Mouse (Mus musculus) midbrain, embryonic 10.5 days (tissue): ENCODE results near the gene Hist1h1e. TPM values are rescaled to one million over a fixed set of nuclear protein-coding genes. Genes with fewer than 3 reads are reported as not detected.
"Not testable (repeated sequence)": the region's sequence is repeated elsewhere in the genome, so short reads cannot be mapped to it uniquely, and the experiment has no call there.

Experiments
- DNase-seq: peaks from one replicate; pipeline ENCODE4 v3.0.0-alpha.2; 2017; ENCODE audit warnings: low spot score
- H3K27ac ChIP-seq: fragments of 300-500 bp; sonication (generic); replicated peaks from 2 replicates; pipeline ENCODE4 v1.5.1; 2016; ENCODE audit warnings: mild to moderate bottlenecking
- H3K27me3 ChIP-seq: fragments of 300-500 bp; sonication (generic); 2 replicates; pipeline ENCODE4 v1.6.1; 2016; ENCODE audit warnings: low read depth, mild to moderate bottlenecking; ENCODE audit not compliant: poor library complexity, severe bottlenecking
- H3K36me3 ChIP-seq: fragments of 300-500 bp; sonication (generic); 2 replicates; pipeline ENCODE4 v1.6.1; 2016; ENCODE audit warnings: mild to moderate bottlenecking, moderate library complexity
- H3K4me1 ChIP-seq: fragments of 300-500 bp; sonication (generic); 2 replicates; pipeline ENCODE4 v1.6.1; 2016
- H3K4me3 ChIP-seq: fragments of 300-500 bp; sonication (generic); 2 replicates; pipeline ENCODE4 v1.5.1; 2016; ENCODE audit warnings: mild to moderate bottlenecking, moderate library complexity
- H3K9me3 ChIP-seq: fragments of 300-500 bp; sonication (generic); replicated peaks from 2 replicates; pipeline ENCODE4 v1.6.1; 2016; ENCODE audit warnings: mild to moderate bottlenecking
- WGBS: fragments of 180-500 bp; shearing (Covaris S2); methylation state at CpG from one replicate; pipeline ENCODE4 v1.1.7; 2016; 5-methylcytosine and 5-hydroxymethylcytosine counted together
- polyA plus RNA-seq: library from polyadenylated mRNA; unstranded; fragments of >200 nt; fragmentation: Nextera tagmentation; extraction: Ambion mirVana; gene quantifications from 2 replicates; pipeline ENCODE4 v1.2.1, GENCODE M21; 2016

Gene Hist1h1e
- polyA plus RNA-seq, 1 experiment from 2014 or later, result 22.4 TPM

- peak overlapping the region; percentile 49 for H3K4me3 ChIP-seq
- peak overlapping the region; percentile 94 for H3K27ac ChIP-seq
- peaks cover 51% of the 10 kb centered on the region for H3K4me1 ChIP-seq
- H3K27me3 ChIP-seq, H3K9me3 ChIP-seq, H3K36me3 ChIP-seq: not testable (repeated sequence)
- DNase-seq, result peak; percentile 71
- 0% methylated on average over 34 of the region's 36 CpGs for WGBS
These were observed 36.8 kb downstream of the Hist1h1e start for GRCm38 (mm10) chr13:23585442-23586098.

- Histone ChIP-seq H3K4me3 (peak overlapping the region; percentile 49), H3K9me3 (no peaks in the 10 kb centered on the region), H3K4me1 (peaks cover 51% of the 10 kb centered on the region), H3K27ac (peak overlapping the region; percentile 94), H3K27me3 (no peaks in the 10 kb centered on the region), H3K36me3 (no peaks in the 10 kb centered on the region)
- WGBS, result under 1% methylated on average over 21 of the region's 21 CpGs
- DNase-seq, result peak; percentile 77
These were observed 37.3 kb downstream of the Hist1h1e start for GRCm38 (mm10) chr13:23585029-23585441.

DNA sequence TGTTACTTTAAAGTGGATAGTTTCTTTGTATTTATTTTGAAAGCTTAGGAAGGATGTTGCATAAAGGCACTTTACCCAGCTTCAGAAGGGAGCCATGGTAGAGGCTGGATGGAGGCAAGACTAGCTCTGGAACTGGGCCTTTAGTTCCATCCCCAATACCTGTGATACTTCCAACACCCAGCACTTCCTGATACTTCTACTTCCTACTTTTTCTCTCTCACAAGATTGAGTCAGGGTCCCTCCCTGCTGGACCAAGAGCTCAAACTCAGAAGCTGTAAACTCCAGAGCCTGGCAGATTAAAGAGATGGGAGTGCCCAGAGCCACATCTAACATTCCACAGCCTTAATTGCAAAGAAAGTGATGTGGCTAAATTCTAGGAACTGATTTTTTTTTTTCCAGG lies 38.0 kb downstream of the Hist1h1e start:
- Histone ChIP-seq H3K4me3 (peak overlapping the region; percentile 49), H3K4me1 (peaks cover 51% of the 10 kb centered on the region)
- peak; percentile 31 for DNase-seq

DNA sequence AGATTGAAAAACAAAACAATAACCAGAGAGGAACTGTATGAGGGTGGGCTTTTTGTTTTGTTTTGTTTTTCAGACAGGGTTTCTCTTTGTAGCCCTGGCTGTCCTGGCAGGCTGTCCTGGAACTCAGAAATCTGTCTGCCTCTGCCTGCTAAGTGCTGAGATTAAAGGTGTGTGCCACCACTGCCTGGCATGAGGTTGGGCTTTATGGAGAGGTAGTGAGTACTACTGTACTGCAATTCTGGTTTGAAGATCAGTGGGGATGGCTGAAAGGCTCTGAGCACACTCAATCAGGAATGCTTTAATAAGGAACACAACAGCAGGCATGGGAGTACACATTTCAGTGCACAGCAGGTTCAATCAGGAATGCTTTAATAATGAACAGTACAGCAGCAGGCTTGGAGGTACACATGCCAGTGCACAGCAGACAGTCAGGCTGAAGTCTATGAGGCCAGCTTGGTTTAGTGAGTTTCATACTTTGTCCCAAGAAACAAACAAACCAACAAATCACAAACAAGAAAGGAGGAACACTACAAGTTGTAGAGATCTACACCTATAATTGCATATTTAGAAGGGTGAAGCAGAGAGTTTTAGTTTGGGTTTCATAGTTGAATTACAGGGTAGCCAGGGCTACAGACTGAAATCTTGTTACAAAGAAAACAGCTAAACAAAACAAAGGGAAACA lies 38.8 kb downstream of the Hist1h1e start:
- peak; percentile 19 for DNase-seq
- Histone ChIP-seq H3K9me3 (no peaks in the 10 kb centered on the region), H3K4me3 (peak overlapping the region; percentile 63; the same call in 1 of the 2 replicates)

More for the DNA sequence above, 38.0 kb downstream of the Hist1h1e start:
- Histone ChIP-seq H3K36me3 (no peaks in the 10 kb centered on the region), H3K27me3 (no peaks in the 10 kb centered on the region), H3K9me3 (no peaks in the 10 kb centered on the region), H3K27ac (peak overlapping the region; percentile 94)

DNA sequence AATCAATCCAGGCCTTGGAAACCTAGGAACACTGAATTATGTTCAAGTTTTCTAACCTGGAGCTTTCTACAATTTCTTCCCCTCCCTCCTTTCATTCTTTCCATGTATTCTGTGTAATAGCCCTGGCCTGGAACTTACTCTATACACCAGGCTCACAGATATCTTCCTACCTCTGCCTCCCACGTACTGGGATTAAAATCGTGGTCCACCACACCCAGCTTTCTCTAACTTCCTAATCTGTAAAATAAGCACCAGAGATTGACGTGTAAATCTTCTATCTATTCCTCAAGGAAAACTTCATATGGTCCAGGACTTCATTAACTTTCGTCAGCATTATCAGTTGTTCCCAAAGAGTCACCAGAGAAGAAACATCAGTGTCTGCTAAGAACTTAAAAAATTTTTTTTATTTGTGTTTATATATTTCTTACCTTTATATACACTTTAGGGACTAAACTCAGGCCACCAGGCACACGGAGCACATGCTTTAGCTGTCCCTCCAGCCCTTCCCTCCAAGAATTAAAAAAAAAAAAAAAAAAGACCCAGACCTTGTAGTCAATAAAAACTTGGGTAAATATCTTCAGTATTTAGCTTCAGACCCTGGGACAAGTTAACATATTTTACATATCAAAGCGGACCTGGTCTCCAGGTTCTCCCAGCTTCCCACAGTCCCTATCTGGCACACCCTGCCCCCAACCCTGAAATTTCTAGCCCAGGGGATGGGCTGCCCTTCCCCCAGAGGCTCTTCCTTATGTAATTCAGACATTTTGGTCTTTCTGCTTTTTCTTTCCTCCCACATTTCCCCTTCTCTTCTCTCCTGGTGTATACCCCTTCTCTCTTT lies 39.9 kb downstream of the Hist1h1e start:
- H3K4me3 ChIP-seq, result peak overlapping the region; percentile 63
- peaks cover 55% of the 10 kb centered on the region for H3K4me1 ChIP-seq
- H3K27me3 ChIP-seq, result no peaks in the 10 kb centered on the region
- H3K27ac ChIP-seq, result peak overlapping the region; percentile 94
- no peaks in the 10 kb centered on the region for H3K36me3 ChIP-seq
- 3% methylated on average over 6 of the region's 6 CpGs for WGBS
- no peaks in the 10 kb centered on the region for H3K9me3 ChIP-seq
- peak; percentile 52 for DNase-seq

More for the DNA sequence above, 38.8 kb downstream of the Hist1h1e start:
- H3K27ac ChIP-seq, result peak overlapping the region; percentile 94
- no peaks in the 10 kb centered on the region for H3K27me3 ChIP-seq
- H3K4me1 ChIP-seq, result peaks cover 51% of the 10 kb centered on the region
- no peaks in the 10 kb centered on the region for H3K36me3 ChIP-seq

GRCm38 (mm10) chr13:23581408-23582218 lies 40.7 kb downstream of the Hist1h1e start, which contains the start of gene Hist1h4d:
TSS of gene Hist1h4d (plus strand) at chr13:23581598.
- peak; percentile 94 for DNase-seq
- whole genome bisulfite sequencing, result under 1% methylated on average over 43 of the region's 43 CpGs
- peak within 1 kb of the TSS; percentile 94 for H3K27ac ChIP-seq
- no peaks in the 10 kb centered on the region for H3K36me3 ChIP-seq
- peak within 1 kb of the TSS; percentile 63 for H3K4me3 ChIP-seq
- H3K9me3 ChIP-seq, result no peaks in the 10 kb centered on the region
- H3K4me1 ChIP-seq, result peaks cover 57% of the 10 kb centered on the region
- H3K27me3 ChIP-seq, result no peaks in the 10 kb centered on the region

- Histone ChIP-seq H3K4me3 (no peak overlapping the region), H3K4me1 (peaks cover 47% of the 10 kb centered on the region), H3K27me3 (no peaks in the 10 kb centered on the region), H3K36me3 (no peaks in the 10 kb centered on the region), H3K9me3 (no peaks in the 10 kb centered on the region), H3K27ac (peak overlapping the region; percentile 92)
- WGBS, result 98% methylated on average over 1 of the region's 1 CpGs
- DNase-seq, result no peak
These were observed 44.5 kb downstream of the Hist1h1e start for GRCm38 (mm10) chr13:23577835-23578234.

GRCm38 (mm10) chr13:23576906-23577639 lies 45.3 kb downstream of the Hist1h1e start:
- no peak for DNase-seq

GRCm38 (mm10) chr13:23576351-23576881 lies 45.9 kb downstream of the Hist1h1e start:
- WGBS, result 4% methylated on average over 7 of the region's 7 CpGs
- Histone ChIP-seq H3K27ac (peak overlapping the region; percentile 92), H3K9me3 (no peaks in the 10 kb centered on the region), H3K4me1 (peaks cover 45% of the 10 kb centered on the region), H3K27me3 (no peaks in the 10 kb centered on the region), H3K36me3 (no peaks in the 10 kb centered on the region), H3K4me3 (peak overlapping the region; percentile 61)
- DNase-seq, result peak; percentile 44

More at GRCm38 (mm10) chr13:23576906-23577639, 45.3 kb downstream of the Hist1h1e start:
- Histone ChIP-seq H3K4me1 (peaks cover 47% of the 10 kb centered on the region), H3K27ac (peak overlapping the region; percentile 92), H3K9me3 (no peaks in the 10 kb centered on the region), H3K4me3 (peak overlapping the region; percentile 61), H3K27me3 (no peaks in the 10 kb centered on the region), H3K36me3 (no peaks in the 10 kb centered on the region)
- 53% methylated on average over 6 of the region's 6 CpGs for WGBS

DNA sequence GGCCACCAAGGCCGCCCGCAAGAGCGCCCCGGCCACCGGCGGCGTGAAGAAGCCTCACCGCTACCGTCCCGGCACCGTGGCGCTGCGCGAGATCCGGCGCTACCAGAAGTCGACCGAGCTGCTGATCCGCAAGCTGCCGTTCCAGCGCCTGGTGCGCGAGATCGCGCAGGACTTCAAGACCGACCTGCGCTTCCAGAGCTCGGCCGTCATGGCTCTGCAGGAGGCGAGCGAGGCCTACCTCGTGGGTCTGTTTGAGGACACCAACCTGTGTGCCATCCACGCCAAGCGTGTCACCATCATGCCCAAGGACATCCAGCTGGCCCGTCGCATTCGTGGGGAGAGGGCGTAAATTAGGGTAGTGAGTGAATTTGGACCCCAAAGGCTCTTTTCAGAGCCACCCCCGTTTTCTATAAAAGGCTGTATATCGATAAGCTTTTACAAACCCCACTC lies 46.5 kb downstream of the Hist1h1e start:
- WGBS, result 2% methylated on average over 11 of the region's 40 CpGs
- H3K27ac ChIP-seq, result peak overlapping the region; percentile 92
- not testable (repeated sequence) for H3K9me3 ChIP-seq, H3K36me3 ChIP-seq, H3K27me3 ChIP-seq
- H3K4me1 ChIP-seq, result peaks cover 42% of the 10 kb centered on the region
- peak overlapping the region; percentile 61 for H3K4me3 ChIP-seq
- DNase-seq, result peak; percentile 36

GRCm38 (mm10) chr13:23575271-23575851 lies 47.0 kb downstream of the Hist1h1e start, which contains the start of gene Hist1h3d:
TSS of gene Hist1h3d (plus strand) at chr13:23575763.
- peak; percentile 64 for DNase-seq
- Histone ChIP-seq H3K4me3 (peak within 1 kb of the TSS; percentile 61), H3K4me1 (peaks cover 39% of the 10 kb centered on the region), H3K27ac (peak within 1 kb of the TSS; percentile 92), H3K27me3 (no peaks in the 10 kb centered on the region), H3K36me3 (no peaks in the 10 kb centered on the region), H3K9me3 (no peaks in the 10 kb centered on the region)
- under 1% methylated on average over 18 of the region's 18 CpGs for whole genome bisulfite sequencing
